Mouse (Mus musculus) adrenal gland, postnatal 10 days (tissue): ENCODE measurements around the gene Afm. TPM values are rescaled to one million over a fixed set of nuclear protein-coding genes. Genes with fewer than 3 reads are reported as not detected.

Experiments
- total RNA-seq, 2 experiments: library from RNA; stranded (reverse); gene quantifications; 2 replicates each; pipeline ENCODE4 v1.2.3; 2021

Gene Afm
- total RNA-seq, 2 experiments from 2014 or later: 52.5 to 116 TPM

Other genes with a start within 250 kb of the Afm start
- gene Ankrd17, start 152.4 kb upstream of the Afm start, total RNA-seq: 100 to 1,000 TPM in 1 of 2 experiments, 10 to 100 TPM in 1; 79.6 to 111 TPM
- gene Gm9958, start 151.7 kb upstream of the Afm start, total RNA-seq: 1 to 10 TPM; 2.1 to 3.3 TPM
- gene Alb, start 58.0 kb upstream of the Afm start, total RNA-seq: over 10,000 TPM in 1 of 2 experiments, 1,000 to 10,000 TPM in 1; 7,600 to 18,589 TPM
- gene Afp, start 28.2 kb upstream of the Afm start, total RNA-seq: 100 to 1,000 TPM; 414 to 846 TPM
- 10 to 100 TPM in 1 of 2 experiments, 1 to 10 TPM in 1; 5.5 to 10.4 TPM for gene 5830473C10Rik, start 42.2 kb downstream of the Afm start, total RNA-seq
- 1 to 10 TPM; 4.8 to 7.0 TPM for gene Rassf6, start 121.7 kb downstream of the Afm start, total RNA-seq
- not detected for gene Cxcl5, start 240.4 kb downstream of the Afm start, total RNA-seq
- 1 to 10 TPM; 4.4 to 5.8 TPM for gene Ppbp, start 249.6 kb downstream of the Afm start, total RNA-seq